Mouse (Mus musculus) olfactory bulb, adult 2 months (tissue): ENCODE data around the gene Sept5.

Source experiments
- CTCF ChIP-seq: fragments of 200-500 bp; IDR thresholded peaks from 2 replicates; pipeline ENCODE4 v1.5.1; 2012; ENCODE audit warnings: low read depth, mild to moderate bottlenecking, low read length, moderate library complexity; ENCODE audit not compliant: insufficient read depth
- POLR2A ChIP-seq: fragments of 200-500 bp; IDR thresholded peaks from 2 replicates; pipeline ENCODE4 v1.6.1; 2012; ENCODE audit warnings: mild to moderate bottlenecking, low read depth, low read length, moderate library complexity; ENCODE audit not compliant: insufficient read depth

DNA sequence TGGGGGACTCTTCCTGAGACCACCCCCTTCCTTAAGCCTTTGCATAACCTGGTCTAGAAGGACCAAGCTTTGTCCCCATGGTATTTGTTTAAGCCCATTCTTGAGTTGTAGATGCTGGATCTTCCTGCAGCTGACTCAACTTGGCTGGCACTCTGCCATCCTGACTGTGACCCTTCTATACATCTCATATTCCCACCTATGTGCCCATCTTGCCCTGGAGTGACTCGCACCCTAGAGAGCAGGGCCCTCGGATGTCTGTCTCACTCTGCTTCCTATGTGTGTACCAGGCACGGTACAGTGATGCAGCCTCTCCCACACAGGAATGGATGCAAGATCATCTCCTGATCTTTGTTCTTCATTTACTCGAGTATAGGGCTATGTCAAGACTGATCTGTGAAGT, 13.1 kb upstream of the Sept5 start:
- TF ChIP-seq POLR2A (no peak), CTCF (no peak)
